Mouse (Mus musculus): ENCODE measurements around the gene Gm28870. TPM values are rescaled to one million over a fixed set of nuclear protein-coding genes. Genes with fewer than 3 reads are reported as not detected.
"Not testable (repeated sequence)": the region's sequence is repeated elsewhere in the genome, so short reads cannot be mapped to it uniquely, and the experiment has no call there.

Gene Gm28870
- not detected for total RNA-seq (2021)

GRCm38 (mm10) chrY:50096976-50097375, at the start of gene Gm28870:
Gene Gm28870 (plus strand): TSS chrY:50097276.
- intact Hi-C loops (cut with DNase I); DNase-seq (ENCODE audit: low spot score): not testable (repeated sequence)

Measured in heart, postnatal 25 days (tissue).